Mouse (Mus musculus): ENCODE results near the gene Olfr402. TPM values are rescaled to one million over a fixed set of nuclear protein-coding genes. Genes with fewer than 3 reads are reported as not detected.
"Not testable (repeated sequence)": the region's sequence is repeated elsewhere in the genome, so short reads cannot be mapped to it uniquely, and the experiment has no call there.

The Olfr402 gene
- polyA plus RNA-seq (2012; fragmentation: generic; extraction: Trizol): not detected
- long read RNA-seq, experiment 1: 0 reads
- long read RNA-seq, experiment 2: 0 reads

GRCm38 (mm10) chr11:74153229-74153628 is at the start of gene Olfr402:
Gene Olfr402 (plus strand): TSS chr11:74153529.
- H3K27me3 ChIP-seq (ENCODE audit: control insufficient read depth, insufficient read depth, insufficient read length): no peaks in the 10 kb centered on the region
- H3K79me2 ChIP-seq (ENCODE audit: control insufficient read depth, insufficient read depth): no peaks in the 10 kb centered on the region
- H3K36me3 ChIP-seq (ENCODE audit: control insufficient read depth, insufficient read depth): no peaks in the 10 kb centered on the region
- H3K79me3 ChIP-seq (ENCODE audit: low read depth): no peaks in the 10 kb centered on the region
- no peak within 1 kb of the TSS for H3K4me3 ChIP-seq (ENCODE audit: insufficient read depth, poor library complexity, severe bottlenecking)
- TF ChIP-seq CTCF (IDR thresholded peaks at IDR 0.05; ENCODE audit: control insufficient read depth, insufficient read depth, insufficient read length) (no peak), MYOD1 (IDR thresholded peaks at IDR 0.05; ENCODE audit: control insufficient read depth, insufficient read length, low read depth) (no peak), FOSL1 (IDR thresholded peaks at IDR 0.05; ENCODE audit: insufficient read depth, low read length, poor library complexity, severe bottlenecking) (no peak), MAX (IDR thresholded peaks at IDR 0.05) (no peak), USF1 (IDR thresholded peaks at IDR 0.05; ENCODE audit: low read depth) (no peak), MYOG (IDR thresholded peaks at IDR 0.05; ENCODE audit: control insufficient read depth, extremely low read depth, insufficient read length) (no peak), CEBPB (IDR thresholded peaks at IDR 0.05; ENCODE audit: low read depth) (no peak)
- H3ac ChIP-seq (ENCODE audit: control insufficient read depth, insufficient read length, low read depth): no peak within 1 kb of the TSS

DNA sequence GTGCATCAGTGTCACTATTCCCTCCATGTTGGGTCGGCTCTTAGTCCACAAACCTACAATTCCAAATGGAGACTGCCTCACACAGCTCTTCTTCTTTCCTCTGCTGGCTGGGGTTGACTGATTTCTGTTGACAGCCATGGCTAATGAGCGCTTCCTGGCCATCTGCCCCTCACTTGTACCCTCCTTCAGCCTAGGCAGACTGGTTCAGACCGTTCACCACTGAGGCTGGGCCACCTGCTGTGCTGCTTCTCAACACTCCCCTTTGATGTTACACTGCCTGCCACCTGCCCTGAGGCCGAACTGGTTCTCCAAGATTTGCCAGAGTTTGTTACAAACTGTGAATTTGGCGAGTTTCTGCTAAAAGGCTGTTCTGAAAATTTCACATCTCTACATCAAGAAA is 48.3 kb upstream of the Olfr402 start:
- TF ChIP-seq MYOD1 (IDR thresholded peaks at IDR 0.05; ENCODE audit: control insufficient read depth, insufficient read length, low read depth): no peak
- H3K36me3 ChIP-seq (ENCODE audit: control insufficient read depth, insufficient read depth): no peaks in the 10 kb centered on the region

DNA sequence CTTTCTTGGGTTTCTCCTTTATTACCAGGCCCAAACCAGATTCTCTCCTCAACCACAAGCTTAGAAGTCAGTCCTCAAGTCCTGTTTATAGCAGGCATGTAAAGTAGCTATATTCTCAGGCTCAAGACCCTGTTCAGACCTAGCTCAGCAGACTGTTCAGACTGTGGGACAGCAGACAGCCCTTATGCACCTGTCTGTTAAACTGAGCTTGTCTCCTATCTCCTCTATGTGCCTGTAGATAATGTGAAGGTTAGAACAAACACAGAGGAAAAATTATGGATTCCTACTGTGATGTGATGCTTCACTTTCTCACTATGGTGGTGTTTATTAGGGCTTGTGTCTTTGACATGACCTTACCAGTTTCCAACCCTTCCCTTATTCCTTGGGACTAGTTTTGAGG is 39.9 kb upstream of the Olfr402 start, which contains the start of gene Olfr401:
Olfr401 (plus strand) TSS at position 301 of the 400 bp plus-strand sequence.
- no peaks in the 10 kb centered on the region for H3K79me3 ChIP-seq (ENCODE audit: low read depth)
- H3K4me3 ChIP-seq (ENCODE audit: insufficient read depth, poor library complexity, severe bottlenecking): no peak within 1 kb of the TSS
- TF ChIP-seq CEBPB (IDR thresholded peaks at IDR 0.05; ENCODE audit: low read depth): no peak
- TF ChIP-seq USF1 (IDR thresholded peaks at IDR 0.05; ENCODE audit: low read depth): no peak
- TF ChIP-seq MYOG (IDR thresholded peaks at IDR 0.05; ENCODE audit: control insufficient read depth, extremely low read depth, insufficient read length): no peak
- TF ChIP-seq FOSL1 (IDR thresholded peaks at IDR 0.05; ENCODE audit: insufficient read depth, low read length, poor library complexity, severe bottlenecking): no peak
- no peak for TF ChIP-seq MYOD1 (IDR thresholded peaks at IDR 0.05; ENCODE audit: control insufficient read depth, insufficient read length, low read depth)
- no peak for TF ChIP-seq MAX (IDR thresholded peaks at IDR 0.05)
- no peak for TF ChIP-seq CTCF (IDR thresholded peaks at IDR 0.05; ENCODE audit: control insufficient read depth, insufficient read depth, insufficient read length)
- H3K27me3 ChIP-seq (ENCODE audit: control insufficient read depth, insufficient read depth, insufficient read length): no peaks in the 10 kb centered on the region
- no peaks in the 10 kb centered on the region for H3K79me2 ChIP-seq (ENCODE audit: control insufficient read depth, insufficient read depth)
- no peak within 1 kb of the TSS for H3ac ChIP-seq (ENCODE audit: control insufficient read depth, insufficient read length, low read depth)
- no peaks in the 10 kb centered on the region for H3K36me3 ChIP-seq (ENCODE audit: control insufficient read depth, insufficient read depth)

More for the DNA sequence above, 48.3 kb upstream of the Olfr402 start:
- Histone ChIP-seq H3K27me3 (ENCODE audit: control insufficient read depth, insufficient read depth, insufficient read length) (no peaks in the 10 kb centered on the region), H3K79me3 (ENCODE audit: low read depth) (no peaks in the 10 kb centered on the region), H3ac (ENCODE audit: control insufficient read depth, insufficient read length, low read depth) (no peak overlapping the region), H3K79me2 (ENCODE audit: control insufficient read depth, insufficient read depth) (no peaks in the 10 kb centered on the region), H3K4me3 (ENCODE audit: insufficient read depth, poor library complexity, severe bottlenecking) (no peak overlapping the region)

- not testable (repeated sequence) for H3K27me3 ChIP-seq (ENCODE audit: control insufficient read depth, insufficient read depth, insufficient read length); H3ac ChIP-seq (ENCODE audit: control insufficient read depth, insufficient read length, low read depth); H3K79me2 ChIP-seq (ENCODE audit: control insufficient read depth, insufficient read depth); H3K79me3 ChIP-seq (ENCODE audit: low read depth); H3K4me3 ChIP-seq (ENCODE audit: insufficient read depth, poor library complexity, severe bottlenecking); H3K36me3 ChIP-seq (ENCODE audit: control insufficient read depth, insufficient read depth)
These were observed 13.3 kb upstream of the Olfr402 start for GRCm38 (mm10) chr11:74140001-74140400.

GRCm38 (mm10) chr11:74145866-74146265 is 7.5 kb upstream of the Olfr402 start:
- TF ChIP-seq CEBPB (IDR thresholded peaks at IDR 0.05; ENCODE audit: low read depth): no peak
- TF ChIP-seq CTCF (IDR thresholded peaks at IDR 0.05; ENCODE audit: control insufficient read depth, insufficient read depth, insufficient read length): no peak
- TF ChIP-seq MYOG (IDR thresholded peaks at IDR 0.05; ENCODE audit: control insufficient read depth, extremely low read depth, insufficient read length): no peak
- no peak for TF ChIP-seq MYOD1 (IDR thresholded peaks at IDR 0.05; ENCODE audit: control insufficient read depth, insufficient read length, low read depth)
- TF ChIP-seq USF1 (IDR thresholded peaks at IDR 0.05; ENCODE audit: low read depth): no peak
- TF ChIP-seq FOSL1 (IDR thresholded peaks at IDR 0.05; ENCODE audit: insufficient read depth, low read length, poor library complexity, severe bottlenecking): no peak
- TF ChIP-seq MAX (IDR thresholded peaks at IDR 0.05): no peak
- Histone ChIP-seq H3K79me3 (ENCODE audit: low read depth) (no peaks in the 10 kb centered on the region), H3K27me3 (ENCODE audit: control insufficient read depth, insufficient read depth, insufficient read length) (no peaks in the 10 kb centered on the region), H3K4me3 (ENCODE audit: insufficient read depth, poor library complexity, severe bottlenecking) (no peak overlapping the region), H3K79me2 (ENCODE audit: control insufficient read depth, insufficient read depth) (no peaks in the 10 kb centered on the region), H3ac (ENCODE audit: control insufficient read depth, insufficient read length, low read depth) (no peak overlapping the region), H3K36me3 (ENCODE audit: control insufficient read depth, insufficient read depth) (no peaks in the 10 kb centered on the region)

DNA sequence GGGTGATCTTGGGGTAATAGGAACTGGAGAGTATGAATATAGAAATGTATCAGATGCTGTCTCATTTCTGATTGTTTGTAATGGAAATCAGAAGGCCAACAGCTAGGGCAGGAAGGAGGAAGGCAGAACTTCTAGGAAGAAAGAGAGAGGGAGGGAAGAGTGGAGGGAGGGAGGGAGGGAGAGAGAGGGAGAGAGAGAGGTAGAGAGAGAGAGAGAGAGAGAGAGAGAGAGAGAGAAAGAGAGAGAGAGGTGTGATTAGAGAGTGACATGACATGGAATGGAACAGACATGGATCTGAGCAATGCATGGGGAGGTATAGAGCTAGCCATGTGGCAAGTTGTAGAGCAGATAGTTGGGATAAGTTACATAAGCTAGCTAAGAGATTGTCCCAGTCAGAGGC is 15.4 kb downstream of the Olfr402 start:
- Histone ChIP-seq H3K27me3 (ENCODE audit: control insufficient read depth, insufficient read depth, insufficient read length) (no peaks in the 10 kb centered on the region), H3K79me2 (ENCODE audit: control insufficient read depth, insufficient read depth) (no peaks in the 10 kb centered on the region)
- TF ChIP-seq FOSL1 (IDR thresholded peaks at IDR 0.05; ENCODE audit: insufficient read depth, low read length, poor library complexity, severe bottlenecking): no peak
- TF ChIP-seq USF1 (IDR thresholded peaks at IDR 0.05; ENCODE audit: low read depth): no peak
- TF ChIP-seq CTCF (IDR thresholded peaks at IDR 0.05; ENCODE audit: control insufficient read depth, insufficient read depth, insufficient read length): no peak
- no peak for TF ChIP-seq MAX (IDR thresholded peaks at IDR 0.05)
- TF ChIP-seq CEBPB (IDR thresholded peaks at IDR 0.05; ENCODE audit: low read depth): no peak
- no peak for TF ChIP-seq MYOD1 (IDR thresholded peaks at IDR 0.05; ENCODE audit: control insufficient read depth, insufficient read length, low read depth)
- TF ChIP-seq MYOG (IDR thresholded peaks at IDR 0.05; ENCODE audit: control insufficient read depth, extremely low read depth, insufficient read length): no peak

More for the DNA sequence above, 15.4 kb downstream of the Olfr402 start:
- Histone ChIP-seq H3ac (ENCODE audit: control insufficient read depth, insufficient read length, low read depth) (no peak overlapping the region), H3K36me3 (ENCODE audit: control insufficient read depth, insufficient read depth) (no peaks in the 10 kb centered on the region), H3K4me3 (ENCODE audit: insufficient read depth, poor library complexity, severe bottlenecking) (no peak overlapping the region), H3K79me3 (ENCODE audit: low read depth) (no peaks in the 10 kb centered on the region)

Measured in C2C12 (cell line).